Mouse (Mus musculus) mouse embryonic stem cell (cell line): Measurements from ENCODE around the gene Nkpd1.

Experiments used
- in situ Hi-C, 2 experiments: fragments of 300-500 bp; cut with MboI; formaldehyde crosslinking; loops; 1 replicate in 1 of 2; 3 replicates in 1 of 2; pipeline ENCODE4 v1.14.3; 2019 to 2020; ENCODE audit warnings: low sequenced_read_pairs in 2 of 2, low pct_unique_long_range_greater_than_20kb in 1 of 2, mixed read lengths in 1 of 2; ENCODE audit not compliant: unreplicated experiment in 1 of 2

Gene Nkpd1

GRCm38 (mm10) chr7:19532240-19532639, 14.6 kb downstream of the Nkpd1 start:
- in situ Hi-C loops: no loop called here

DNA sequence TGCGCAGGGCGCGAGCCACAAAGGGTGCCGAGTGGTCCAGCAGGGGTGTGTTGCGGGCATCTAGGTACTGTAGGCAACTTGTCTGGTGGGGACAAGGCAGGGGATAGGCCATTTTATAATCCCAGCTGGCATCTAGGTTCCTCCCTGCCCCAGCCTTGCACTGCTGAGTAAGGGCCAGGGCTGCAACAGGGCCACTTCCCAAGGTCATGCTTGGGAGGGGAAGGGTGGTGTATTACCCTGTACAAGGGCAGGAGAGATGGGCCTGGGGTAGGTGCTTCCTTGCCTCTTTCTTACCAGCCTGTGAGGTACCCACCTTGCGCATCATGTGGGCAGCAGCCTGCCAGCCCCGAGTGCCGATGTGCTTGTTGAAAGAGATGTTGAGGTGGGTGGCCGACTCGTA, 17.0 kb downstream of the Nkpd1 start:
- in situ Hi-C loops: no loop called here

DNA sequence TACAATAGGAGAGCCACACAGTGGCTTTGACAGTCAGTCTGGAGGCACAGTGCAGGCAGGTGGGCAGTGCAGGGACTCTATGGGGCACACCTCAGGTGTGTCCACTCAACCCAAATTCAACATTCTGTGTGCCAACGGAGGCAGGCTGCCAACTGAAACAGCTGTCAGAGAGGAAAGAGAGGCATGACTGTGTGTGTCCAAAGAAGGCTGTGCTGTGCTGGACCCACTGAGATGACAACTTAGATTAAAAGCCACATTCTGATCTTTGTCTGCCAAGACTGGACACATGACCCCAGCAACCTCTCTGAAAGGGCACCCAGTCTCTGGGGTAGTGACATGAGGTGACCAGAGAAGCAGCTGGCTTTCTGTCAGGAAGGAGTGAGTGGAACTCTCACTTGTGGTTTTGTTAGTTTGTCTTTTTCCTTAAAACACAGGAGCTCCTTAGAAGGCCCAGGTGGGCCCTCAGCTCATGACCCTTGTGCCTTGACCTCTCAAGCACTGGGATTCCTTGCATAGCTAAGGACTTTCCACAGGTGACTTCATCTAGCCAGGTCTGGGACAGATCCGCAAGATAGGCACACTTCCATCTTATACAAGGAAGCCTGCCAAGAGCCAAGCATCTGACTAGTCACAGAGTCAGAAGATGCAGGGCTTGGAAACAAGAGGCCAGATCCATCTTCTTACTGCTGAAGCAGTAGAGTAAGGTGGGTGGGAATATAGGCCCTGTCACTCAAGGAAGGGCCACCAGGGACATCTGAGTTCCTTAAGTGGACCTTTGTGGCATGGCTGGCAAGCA, 23.3 kb downstream of the Nkpd1 start:
- in situ Hi-C loops: no loop called here

DNA sequence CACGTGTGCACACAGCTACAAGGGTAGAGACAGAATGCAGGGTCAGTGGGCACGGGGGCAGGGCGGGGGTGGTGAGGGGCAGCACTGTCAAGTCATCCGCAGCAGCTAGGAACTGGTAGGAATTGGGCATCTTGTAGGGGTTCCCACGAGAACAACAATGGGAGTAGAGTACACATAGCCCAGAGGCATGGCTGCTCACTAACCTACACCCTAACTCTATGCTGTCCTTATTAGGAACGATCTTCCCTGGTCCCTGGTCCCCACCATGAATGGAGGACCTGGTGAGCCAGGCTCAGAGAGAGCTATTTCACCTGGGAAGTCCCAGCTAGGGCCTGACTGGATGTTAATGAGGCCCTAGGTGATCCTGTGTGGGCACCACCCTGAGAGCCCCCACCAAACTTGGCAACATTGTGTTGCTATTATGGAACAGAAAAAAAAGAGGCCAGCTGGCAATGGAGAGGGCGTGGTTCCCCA, 24.1 kb downstream of the Nkpd1 start:
- in situ Hi-C loops: no loop called here

- in situ Hi-C loops: no loop called here
Observed at GRCm38 (mm10) chr7:19542155-19542691, 24.6 kb downstream of the Nkpd1 start.

DNA sequence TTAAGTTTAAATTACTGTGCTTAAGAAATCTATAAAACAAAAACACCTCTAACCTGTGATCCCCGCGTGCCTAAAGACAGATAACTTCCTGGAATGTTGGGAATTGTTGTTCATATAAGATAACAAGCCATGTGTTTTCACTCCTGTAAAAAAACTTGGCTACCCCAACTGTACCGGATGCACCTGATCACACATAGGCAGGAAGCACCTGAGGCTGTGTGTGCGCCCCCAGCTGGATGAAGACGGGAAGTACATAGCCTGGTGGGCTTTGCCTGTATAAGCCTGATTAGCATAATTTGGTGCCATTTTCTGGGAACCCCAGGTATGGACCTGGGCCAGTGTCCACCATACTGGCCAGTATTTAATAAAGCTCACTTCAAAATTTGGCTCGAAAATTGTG, 25.9 kb downstream of the Nkpd1 start:
- in situ Hi-C loops: no loop called here

- in situ Hi-C loops: no loop called here
Observed at GRCm38 (mm10) chr7:19546007-19546406, 28.4 kb downstream of the Nkpd1 start.

DNA sequence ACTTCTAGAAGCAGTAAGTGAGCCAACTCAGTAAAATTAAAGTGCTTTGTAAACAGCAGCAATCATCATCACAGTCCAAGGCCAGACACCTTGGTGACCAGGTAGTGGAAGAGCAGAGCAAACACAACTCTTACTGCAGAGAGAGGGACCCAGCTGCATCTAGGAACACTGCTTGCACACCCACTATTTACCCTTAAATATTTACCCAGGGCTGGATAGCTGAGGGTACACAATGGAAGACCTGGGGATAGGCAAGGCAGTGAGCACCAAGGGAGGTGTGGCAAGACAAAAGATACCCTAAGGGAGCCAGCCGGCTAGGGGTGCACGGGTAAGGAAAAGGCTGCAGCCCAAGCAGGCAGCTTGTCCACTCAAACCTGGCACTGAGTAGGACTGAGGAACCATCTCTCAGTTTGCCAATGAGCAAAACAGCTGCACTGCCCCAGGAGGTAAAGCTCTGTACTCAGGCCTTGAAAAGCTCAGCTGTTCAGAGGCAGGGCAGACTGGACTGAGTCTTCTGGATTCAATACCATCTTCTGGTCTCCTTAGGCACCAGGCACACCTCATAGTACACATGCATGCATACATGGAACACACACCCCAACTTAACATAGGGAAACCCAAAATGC, 29.8 kb downstream of the Nkpd1 start:
- in situ Hi-C loops: no loop called here

- in situ Hi-C loops: no loop called here
Observed at GRCm38 (mm10) chr7:19549394-19549793, 31.8 kb downstream of the Nkpd1 start.

DNA sequence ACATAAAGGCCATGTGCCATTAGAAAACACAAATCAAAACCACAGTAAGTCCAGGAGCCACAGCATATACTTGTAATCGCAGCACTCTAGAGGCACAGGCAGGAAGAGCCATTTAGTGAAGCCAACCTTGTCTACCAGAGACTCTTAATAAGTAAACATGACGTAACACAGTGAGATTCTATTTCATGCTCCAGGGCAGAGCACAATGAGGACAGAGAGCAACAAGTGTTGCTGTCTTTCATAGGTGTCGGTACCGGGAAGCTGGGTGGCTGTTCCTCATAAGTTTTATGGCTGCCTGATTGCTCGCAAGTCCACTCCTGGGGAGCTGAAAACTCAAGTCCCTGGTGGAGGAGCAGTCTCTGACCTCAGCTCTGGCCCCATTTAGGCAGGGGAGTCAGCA, 34.0 kb downstream of the Nkpd1 start:
- in situ Hi-C loops: no loop called here

DNA sequence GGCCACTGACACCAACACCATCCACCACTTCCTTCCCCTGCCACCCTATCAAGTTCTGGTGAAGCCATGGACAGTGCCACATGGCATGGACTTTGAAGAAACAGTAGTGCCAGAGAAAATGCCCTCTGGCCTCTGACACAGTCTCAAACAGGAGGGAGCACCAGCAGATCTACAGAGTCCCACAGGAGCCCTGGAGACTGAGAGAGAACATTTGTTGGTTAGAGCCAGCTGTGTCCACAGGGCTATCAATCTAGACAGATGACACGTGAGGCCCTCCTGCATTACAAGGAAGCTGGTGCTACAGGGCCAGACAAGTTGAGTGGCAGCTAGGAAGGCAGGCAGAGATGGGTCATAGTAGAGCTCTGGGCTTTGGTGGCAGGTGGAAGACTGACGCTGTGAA, 34.8 kb downstream of the Nkpd1 start:
- in situ Hi-C loops: no loop called here

GRCm38 (mm10) chr7:19554168-19554567, 36.5 kb downstream of the Nkpd1 start:
- in situ Hi-C loops: no loop called here

DNA sequence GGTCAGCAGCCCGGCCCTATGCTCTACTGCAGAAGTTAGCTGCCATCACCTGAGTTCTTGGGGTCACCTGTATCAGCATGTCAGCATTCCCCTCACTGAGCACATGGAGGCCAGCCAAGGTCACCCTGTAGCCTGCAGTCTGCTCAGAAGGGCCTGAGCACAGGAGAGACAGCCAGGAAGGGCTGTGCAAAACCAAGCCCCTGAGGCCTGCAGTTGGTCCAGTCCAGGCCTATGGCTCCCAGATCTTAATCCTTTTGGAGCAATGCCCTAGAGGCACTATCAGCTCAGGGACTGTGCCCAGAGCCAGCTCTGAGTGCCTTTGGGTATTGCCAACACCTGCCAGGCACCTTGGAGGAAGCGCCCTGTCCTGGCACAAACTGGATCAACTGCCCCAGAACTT, 39.4 kb downstream of the Nkpd1 start:
- in situ Hi-C loops: no loop called here

GRCm38 (mm10) chr7:19557982-19558900, 40.6 kb downstream of the Nkpd1 start:
- in situ Hi-C loops: no loop called here

DNA sequence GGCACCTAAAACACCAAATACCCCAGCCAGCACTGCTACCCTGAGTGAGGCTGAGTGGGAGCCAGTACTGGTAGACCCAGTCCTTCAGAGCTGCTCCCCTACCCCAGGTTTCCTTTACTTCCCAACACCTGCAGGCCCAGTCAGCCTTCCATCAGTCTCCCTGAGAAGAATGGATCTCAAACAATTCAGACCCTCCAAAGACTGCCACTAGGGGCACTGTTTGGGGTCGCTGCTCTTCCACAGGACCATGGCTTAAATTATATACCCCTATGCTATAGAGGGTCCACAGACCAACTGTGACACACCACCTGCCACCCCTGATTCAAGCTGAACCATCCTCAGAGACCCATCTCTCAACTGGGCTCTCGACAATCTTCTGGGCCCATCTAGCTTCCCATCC, 41.3 kb downstream of the Nkpd1 start:
- in situ Hi-C loops: no loop called here

- in situ Hi-C loops: no loop called here
Observed at GRCm38 (mm10) chr7:19560491-19561260, 43.0 kb downstream of the Nkpd1 start.

DNA sequence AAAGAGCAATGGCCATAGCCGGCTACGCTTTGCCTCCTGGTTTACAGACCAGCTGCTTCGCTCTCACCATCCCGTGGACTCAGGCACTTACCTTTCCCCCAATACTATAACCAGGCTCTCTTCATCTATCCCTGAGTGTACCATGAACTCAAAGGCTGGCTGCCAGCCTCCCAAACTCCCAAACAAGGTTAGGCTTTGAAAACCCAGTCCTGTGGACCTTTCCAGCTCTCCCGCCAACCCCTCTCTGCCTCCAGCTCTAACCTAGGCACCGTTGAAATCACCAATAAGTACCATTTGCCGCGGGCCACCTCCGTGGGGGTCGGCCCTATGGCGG, 43.8 kb downstream of the Nkpd1 start:
- in situ Hi-C loops: no loop called here
